Mouse (Mus musculus) adrenal gland, adult 2 months (tissue): Measurements from ENCODE around the gene Rpe. TPM values are rescaled to one million over a fixed set of nuclear protein-coding genes. Genes with fewer than 3 reads are reported as not detected.

ENCODE experiments used
- polyA plus RNA-seq: library from polyadenylated mRNA; depleted of rRNA; stranded (reverse); fragments of >200 nt; gene quantifications from 2 replicates; pipeline ENCODE4 v1.2.3, GENCODE M21; 2012; rRNA removed
- total RNA-seq, 2 experiments: library from RNA; stranded (reverse); gene quantifications; 2 replicates each; pipeline ENCODE4 v1.2.3; 2021

Rpe gene
- total and polyA plus RNA-seq, 3 experiments, result 26.0 to 81.4 (median 74.5) TPM

Other genes with a start within 250 kb of the Rpe start
- gene Unc80, start 232.5 kb upstream of the Rpe start, total RNA-seq, result 10 to 100 TPM in 1 of 2 experiments, 1 to 10 TPM in 1; 9.6 to 11.9 TPM
- 0.87 and 1.2 TPM in 2 replicates for gene Unc80, start 232.5 kb upstream of the Rpe start, polyA plus RNA-seq
- 10 to 100 TPM; 18.2 to 21.1 TPM for gene Kansl1l, start 116.7 kb downstream of the Rpe start, total RNA-seq
- 1.1 TPM in 2 replicates for gene Kansl1l, start 116.7 kb downstream of the Rpe start, polyA plus RNA-seq
- gene Acadl, start 162.4 kb downstream of the Rpe start, total RNA-seq, result 100 to 1,000 TPM; 531 to 670 TPM
- gene Acadl, start 162.4 kb downstream of the Rpe start, polyA plus RNA-seq, result 37.4 and 41.0 TPM in 2 replicates
- 10 to 100 TPM; 20.4 to 22.5 TPM for gene Myl1, start 244.6 kb downstream of the Rpe start, total RNA-seq
- gene Myl1, start 244.6 kb downstream of the Rpe start, polyA plus RNA-seq, result 0.58 and 0.95 TPM in 2 replicates